In the genomic region with DNA sequence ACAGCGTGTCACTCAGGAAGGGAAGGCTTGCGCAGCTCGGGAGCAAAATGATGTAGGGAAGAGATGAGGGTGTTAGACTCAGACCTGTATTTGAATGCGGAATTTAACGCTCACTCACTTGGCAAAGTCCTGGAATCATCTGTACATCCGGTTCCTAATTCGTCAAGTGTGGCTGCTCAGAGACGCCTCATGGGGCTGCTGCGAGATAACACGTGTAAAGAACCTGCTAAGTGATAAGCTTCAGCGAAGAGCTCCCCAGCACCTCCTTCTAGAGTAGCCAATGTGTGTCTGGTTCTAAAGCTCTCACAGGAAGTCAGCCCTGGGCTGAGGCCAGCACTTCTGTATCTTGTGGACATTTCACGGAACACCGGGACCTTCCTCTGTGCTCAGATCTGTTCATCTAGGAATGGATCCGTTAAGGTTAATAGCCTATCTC, we compare ENCODE assay signal across 30 mouse cellular contexts.
A peak's percentile ranks its signal among the peaks of the same experiment; 100 is the strongest.
DNase-seq lines count a peak whose midpoint lies in the region; ATAC-seq and TF ChIP-seq lines count a peak whose summit lies in the region.
"Had no signal": no experiment of that assay in that cellular context is flagged by ENCODE, and none has a peak within 500 bp of the region (broad histone marks: within the 10 kb centered on the region; RNA-seq: fewer than 3 reads in every experiment).

No protein-coding gene starts in this region.

- H3K4me1 ChIP-seq in cerebellum, adult 2 months (ENCODE audit: control insufficient read depth, insufficient read depth, low read length) = no peaks in the 10 kb centered on the region
- H3K4me1 ChIP-seq in heart, embryonic 12.5 days (replicated peaks) = 0 out of 2 replicates have a peak, but pooled peaks cover 7% of the 10 kb centered on the region
- peaks cover 13% of the 10 kb centered on the region for H3K4me1 ChIP-seq in midbrain, embryonic 11.5 days (ENCODE audit: control insufficient read depth, insufficient read depth, low read length)
- H3K4me1 ChIP-seq in midbrain, embryonic 10.5 days = peaks cover 28% of the 10 kb centered on the region
- H3K4me1 ChIP-seq: megakaryocyte, embryonic 14.5 days had no signal

- no peaks in the 10 kb centered on the region for H3K36me3 ChIP-seq in heart, embryonic 12.5 days
- no peaks in the 10 kb centered on the region for H3K36me3 ChIP-seq in midbrain, embryonic 11.5 days (ENCODE audit: control insufficient read depth, insufficient read depth, low read length)
- H3K36me3 ChIP-seq in midbrain, embryonic 10.5 days = no peaks in the 10 kb centered on the region
- H3K36me3 ChIP-seq: neural tube, embryonic 13.5 days had no signal

- no peak overlapping the region for H3K9ac ChIP-seq in heart, embryonic 12.5 days
- no peak overlapping the region for H3K9ac ChIP-seq in midbrain, embryonic 11.5 days (ENCODE audit: low read length)
- H3K9ac ChIP-seq: forebrain, embryonic 13.5 days; liver, embryonic 14.5 days; neural tube, embryonic 13.5 days had no signal

- no peak for TF ChIP-seq CTCF in cerebellum, adult 2 months (IDR thresholded peaks at IDR 0.05; ENCODE audit: borderline replicate concordance, insufficient read depth, low read depth, low read length)

- H3K4me2 ChIP-seq in heart, embryonic 12.5 days = 0 out of 2 replicates have a peak overlapping the region, but pooled peaks have one; percentile 8
- no peak overlapping the region for H3K4me2 ChIP-seq in midbrain, embryonic 11.5 days
- H3K4me2 ChIP-seq: forebrain, embryonic 13.5 days; neural tube, embryonic 13.5 days had no signal

- no peak overlapping the region for H3K4me3 ChIP-seq in cerebellum, adult 2 months (replicated peaks; ENCODE audit: insufficient read depth, low read depth, low read length)
- H3K4me3 ChIP-seq in heart, embryonic 12.5 days = no peak overlapping the region
- H3K4me3 ChIP-seq in midbrain, embryonic 11.5 days (ENCODE audit: low read depth, low read length) = no peak overlapping the region
- no peak overlapping the region for H3K4me3 ChIP-seq in midbrain, embryonic 10.5 days
- H3K4me3 ChIP-seq: forebrain, embryonic 13.5 days; gastrocnemius, adult 2 months; megakaryocyte, embryonic 14.5 days; neural tube, embryonic 13.5 days had no signal

- peak; percentile 45 to 50 for DNase-seq in cerebellum, postnatal 10 days
- no peak for DNase-seq in cerebellum, adult 2 months
- DNase-seq in heart, postnatal 25 days (ENCODE audit: low spot score) = no peak
- peak; percentile 5 for DNase-seq in kidney, postnatal 14 days
- DNase-seq in kidney, adult 18-20 months = no peak
- no peak for DNase-seq in midbrain, embryonic 11.5 days (ENCODE audit: low spot score, missing footprints)
- DNase-seq in midbrain, embryonic 10.5 days (ENCODE audit: low spot score) = no peak
- DNase-seq: adrenal gland, adult 2 months; adrenal gland, postnatal 36 days; cerebellum, adult 9-10 months; gastrocnemius, adult 2 months; gastrocnemius, postnatal 36 days; heart, adult 18-20 months; kidney, adult 9 months; kidney, postnatal 36 days; liver; lung, adult 2 months; lung, postnatal 4 days; right cerebral cortex, postnatal 4 days; thymus, adult 18-20 months; thymus, postnatal 25 days had no signal

- H3K27me3 ChIP-seq in cerebellum, adult 2 months (ENCODE audit: control insufficient read depth, insufficient read depth, low read length) = no peaks in the 10 kb centered on the region
- no peaks in the 10 kb centered on the region for H3K27me3 ChIP-seq in heart, embryonic 12.5 days (replicated peaks)
- H3K27me3 ChIP-seq in midbrain, embryonic 11.5 days (ENCODE audit: control insufficient read depth, insufficient read depth, low read length) = peaks cover 5% of the 10 kb centered on the region; the same call in 1 of the 2 replicates
- H3K27me3 ChIP-seq in midbrain, embryonic 10.5 days (ENCODE audit: low read depth, poor library complexity, severe bottlenecking) = peaks cover 11% of the 10 kb centered on the region; the same call in 1 of the 2 replicates
- H3K27me3 ChIP-seq: CH12.LX; forebrain, embryonic 13.5 days; megakaryocyte, embryonic 14.5 days; neural tube, embryonic 13.5 days had no signal

- no peak overlapping the region for H3K27ac ChIP-seq in cerebellum, adult 2 months (ENCODE audit: insufficient read depth, low read length)
- H3K27ac ChIP-seq in heart, embryonic 12.5 days (ENCODE audit: poor library complexity, severe bottlenecking) = no peak overlapping the region
- H3K27ac ChIP-seq in midbrain, embryonic 11.5 days (ENCODE audit: low read depth, low read length) = no peak overlapping the region
- no peak overlapping the region for H3K27ac ChIP-seq in midbrain, embryonic 10.5 days (replicated peaks)
- H3K27ac ChIP-seq: forebrain, embryonic 13.5 days; gastrocnemius, adult 2 months; liver, embryonic 14.5 days; neural tube, embryonic 13.5 days; stomach, postnatal 0 days had no signal

- H3K9me3 ChIP-seq in heart, embryonic 12.5 days (replicated peaks) = no peaks in the 10 kb centered on the region
- no peaks in the 10 kb centered on the region for H3K9me3 ChIP-seq in midbrain, embryonic 11.5 days (ENCODE audit: control insufficient read depth, low read length)
- H3K9me3 ChIP-seq in midbrain, embryonic 10.5 days (replicated peaks) = no peaks in the 10 kb centered on the region
- H3K9me3 ChIP-seq: forebrain, embryonic 13.5 days; neural tube, embryonic 13.5 days had no signal

- intact Hi-C loops in heart, postnatal 25 days (cut with DNase I) = no loop called here

- no peak for TF ChIP-seq POLR2A in cerebellum, adult 2 months (IDR thresholded peaks at IDR 0.05; ENCODE audit: borderline replicate concordance, insufficient read depth, low read length)

- 66% methylated on average over 14 of the region's 14 CpGs for WGBS in cerebellum, adult 2 months
- 35% methylated on average over 14 of the region's 14 CpGs for WGBS in heart, embryonic 12.5 days
- 93% methylated on average over 14 of the region's 14 CpGs for WGBS in midbrain, embryonic 11.5 days
- 93% methylated on average over 14 of the region's 14 CpGs for WGBS in midbrain, embryonic 10.5 days

- no peak for ATAC-seq in heart, embryonic 12.5 days (ENCODE audit: insufficient number of reproducible peaks, low FRiP score)
- ATAC-seq in midbrain, embryonic 11.5 days (ENCODE audit: low FRiP score) = 0 out of 2 replicates have a peak, but pooled peaks have one; percentile 4
- ATAC-seq: activated CD4-positive, CD25-positive, alpha-beta regulatory T cell, adult 4 months; hindbrain, embryonic 16.5 days had no signal

Comparison
In these comparisons a context has a peak if more than half of its experiments do, and no peak if none do; other contexts are left out.
1. DNase-seq: peak in cerebellum, postnatal 10 days (2 of 2) and kidney, postnatal 14 days (single experiment); none in cerebellum, adult 2 months (0 of 2), heart, postnatal 25 days (single experiment), kidney, adult 18-20 months (single experiment), midbrain, embryonic 11.5 days (single experiment) and midbrain, embryonic 10.5 days (single experiment).